ENCODE assay signal across 8 mouse cellular contexts in the genomic region with DNA sequence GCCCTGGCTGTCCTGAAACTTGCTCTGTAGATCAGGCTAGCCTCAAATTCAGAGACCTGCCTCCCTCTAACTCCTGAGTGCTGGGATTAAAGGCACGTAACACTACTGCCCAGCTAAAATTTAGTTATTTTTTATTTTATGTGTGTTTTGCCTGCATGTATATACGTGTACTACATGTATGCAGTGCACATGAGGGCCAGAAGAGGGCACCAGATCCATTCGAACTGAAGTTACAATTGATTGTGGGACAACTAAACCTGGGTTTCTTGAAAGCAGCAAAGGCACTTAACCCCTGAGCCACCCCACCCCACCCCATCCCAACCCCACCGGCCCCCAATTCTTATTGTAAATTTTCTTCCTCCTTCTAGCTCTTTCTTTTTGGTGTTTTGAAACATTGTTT. TPM values are rescaled to one million over a fixed set of nuclear protein-coding genes. Genes with fewer than 3 reads are reported as not detected.
DNase-seq lines count a peak whose midpoint lies in the region; ATAC-seq lines count a peak whose summit lies in the region.

No protein-coding gene starts in this region.

- no peaks in the 10 kb centered on the region for H3K27me3 ChIP-seq in heart, embryonic 12.5 days (replicated peaks)

- H3K27ac ChIP-seq in heart, embryonic 12.5 days (ENCODE audit: poor library complexity, severe bottlenecking): no peak overlapping the region

- no peak overlapping the region for H3K4me2 ChIP-seq in heart, embryonic 12.5 days

- peak; percentile 54 to 84 for DNase-seq in heart, adult 18-20 months
- DNase-seq in 3T3-L1 (ENCODE audit: low read depth, low spot score) (peak; percentile 68), NIH3T3 (ENCODE audit: low read depth) (peak; percentile 80)
- DNase-seq in embryo, embryonic 10.5 days (ENCODE audit: low spot score): peak; percentile 74
- DNase-seq in kidney, postnatal 14 days: peak; percentile 77
- DNase-seq in thymus, postnatal 25 days: peak; percentile 81

- no peak for ATAC-seq in heart, embryonic 12.5 days (ENCODE audit: insufficient number of reproducible peaks, low FRiP score)
- peak; percentile 74 for ATAC-seq in megakaryocyte-erythroid progenitor cell, adult 5-6 weeks (replicated peaks; ENCODE audit: low FRiP score, low TSS enrichment, poor library complexity, severe bottlenecking)

- H3K36me3 ChIP-seq in heart, embryonic 12.5 days: no peaks in the 10 kb centered on the region

- 29% methylated on average over 4 of the region's 4 CpGs for whole genome bisulfite sequencing in heart, embryonic 12.5 days

- H3K4me3 ChIP-seq in heart, embryonic 12.5 days: no peak overlapping the region

- no peaks in the 10 kb centered on the region for H3K4me1 ChIP-seq in heart, embryonic 12.5 days (replicated peaks)

- H3K9ac ChIP-seq in heart, embryonic 12.5 days: no peak overlapping the region

- H3K9me3 ChIP-seq in heart, embryonic 12.5 days (replicated peaks): no peaks in the 10 kb centered on the region

RNA-seq across cellular contexts. Expression of gene Elk4, which starts 12.3 kb away (rescaled TPM):
- 10 to 100 TPM; 77.4 to 82.0 TPM for total RNA-seq in heart, adult 18-20 months (2021)
- 19.9 and 21.0 TPM in 2 replicates for polyA plus RNA-seq in heart, embryonic 12.5 days (2016; fragmentation: Nextera tagmentation; extraction: Ambion mirVana)
- 97.8 and 135 TPM in 2 replicates for total RNA-seq in megakaryocyte-erythroid progenitor cell, adult 5-6 weeks (2014; fragmentation: Nextera tagmentation)
- total RNA-seq in megakaryocyte-erythroid progenitor cell, adult 5-6 weeks (2017): 88.1 and 90.9 TPM in 2 replicates

RNA-seq across cellular contexts. Expression of gene Slc45a3, which starts 32.3 kb away (rescaled TPM):
- 1 to 10 TPM; 5.4 to 6.9 TPM for total RNA-seq in heart, adult 18-20 months (2021)
- 1.7 and 2.0 TPM in 2 replicates for polyA plus RNA-seq in heart, embryonic 12.5 days (2016; fragmentation: Nextera tagmentation; extraction: Ambion mirVana)
- 19.5 and 39.2 TPM in 2 replicates for total RNA-seq in megakaryocyte-erythroid progenitor cell, adult 5-6 weeks (2014; fragmentation: Nextera tagmentation)
- total RNA-seq in megakaryocyte-erythroid progenitor cell, adult 5-6 weeks (2017): 12.0 and 14.8 TPM in 2 replicates
